Mouse (Mus musculus) urinary bladder, postnatal 10 days (tissue): Measurements from ENCODE around the gene Pou6f1.
A peak's percentile ranks its signal among the peaks of the same experiment; 100 is the strongest.
"Not testable (repeated sequence)": the region's sequence is repeated elsewhere in the genome, so short reads cannot be mapped to it uniquely, and the experiment has no call there.

Experiments
- DNase-seq: peaks from one replicate; pipeline ENCODE4 v3.0.0; 2022; ENCODE audit warnings: low spot score

The Pou6f1 gene

GRCm38 (mm10) chr15:100619200-100619599 is 19.4 kb upstream of the Pou6f1 start:
- no peak for DNase-seq

- DNase-seq, result no peak
Measured at GRCm38 (mm10) chr15:100616221-100616620, 16.4 kb upstream of the Pou6f1 start.

DNA sequence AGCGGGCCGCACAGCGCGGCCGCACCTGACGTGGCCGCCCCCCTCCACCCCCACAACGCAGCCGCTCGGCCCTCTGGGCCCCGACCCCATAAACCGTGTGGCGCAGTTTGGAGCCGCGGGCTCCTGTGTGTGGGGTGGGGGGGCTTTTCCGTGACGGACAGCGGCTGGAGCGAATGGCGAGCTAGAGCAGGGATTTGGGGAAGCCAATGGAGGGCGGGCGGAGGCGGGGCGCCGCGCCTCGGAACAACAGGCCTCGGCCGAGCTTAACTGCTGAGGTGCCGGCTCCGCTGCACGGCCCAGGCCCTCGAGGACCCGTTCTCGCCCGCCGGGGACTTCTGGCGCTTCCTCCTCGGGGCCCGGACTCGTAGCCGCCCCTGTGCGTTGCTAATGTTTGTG is 16.0 kb upstream of the Pou6f1 start:
- peak; percentile 72 for DNase-seq

DNA sequence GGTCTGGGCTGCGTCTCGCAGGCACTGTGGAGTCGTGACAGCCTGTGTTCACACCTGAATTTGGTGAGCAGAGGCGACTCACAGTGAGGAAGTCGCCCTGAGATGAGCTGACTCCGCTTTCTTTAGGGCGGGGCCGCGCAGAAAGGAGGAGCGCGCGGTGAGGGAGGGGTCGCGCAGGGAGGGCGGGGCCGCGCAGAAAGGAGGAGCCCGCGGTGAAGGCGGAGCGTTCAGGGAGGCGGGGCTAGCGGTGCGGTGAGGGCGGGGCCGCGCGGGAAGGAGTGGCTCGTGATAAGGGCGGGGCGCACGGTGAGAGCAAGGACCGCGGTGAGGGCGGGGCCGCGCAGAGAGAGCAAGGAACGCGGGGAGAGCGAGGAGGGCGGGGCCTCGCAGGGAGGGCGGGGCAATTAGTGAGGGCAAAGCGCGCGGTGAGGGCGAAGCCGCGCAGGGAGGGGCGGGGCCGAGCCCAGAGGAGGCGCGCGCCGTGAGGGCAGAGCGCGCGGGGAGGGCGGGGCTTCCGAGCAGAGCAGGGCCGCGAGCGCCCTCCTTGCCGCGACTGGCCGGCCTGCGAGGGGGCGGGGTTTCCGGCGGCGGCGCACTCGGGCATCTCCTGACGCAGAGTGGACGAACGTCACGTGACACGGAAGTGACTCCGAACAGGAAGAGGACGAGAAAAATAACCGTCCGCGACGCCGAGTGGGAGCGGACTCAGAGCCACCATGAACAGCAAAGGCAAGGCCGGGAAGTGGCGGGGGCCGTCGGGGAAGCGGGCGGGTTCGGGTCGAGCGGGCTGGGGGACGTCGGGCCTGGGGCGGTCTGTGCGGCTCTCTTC is 15.4 kb upstream of the Pou6f1 start, which contains the start of gene Dazap2:
Gene Dazap2 (plus strand): TSS at position 354 of the 829 bp plus-strand sequence.
- peak; percentile 96 for DNase-seq

- no peak for DNase-seq
Measured at GRCm38 (mm10) chr15:100614218-100614995, 14.6 kb upstream of the Pou6f1 start.

DNA sequence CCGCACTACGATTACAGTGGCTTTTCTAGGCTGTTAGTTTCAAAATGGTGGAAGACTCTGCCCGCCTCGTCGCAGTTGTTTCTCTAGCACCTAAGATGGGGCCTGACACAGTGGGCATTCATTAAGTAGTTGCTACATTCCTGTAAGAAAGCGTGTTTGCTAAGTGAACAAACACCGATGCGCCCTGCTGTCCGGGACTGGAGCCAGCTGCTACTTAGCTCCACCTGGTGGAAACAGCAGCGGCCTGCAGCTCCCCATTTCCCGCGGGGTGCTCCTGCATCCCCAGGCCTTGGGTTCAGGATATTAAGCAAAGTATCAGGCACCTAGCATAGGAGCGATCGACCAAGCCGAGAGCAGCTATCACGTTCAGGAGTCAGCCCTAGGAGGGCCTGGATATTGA is 13.8 kb upstream of the Pou6f1 start:
- DNase-seq, result no peak

DNA sequence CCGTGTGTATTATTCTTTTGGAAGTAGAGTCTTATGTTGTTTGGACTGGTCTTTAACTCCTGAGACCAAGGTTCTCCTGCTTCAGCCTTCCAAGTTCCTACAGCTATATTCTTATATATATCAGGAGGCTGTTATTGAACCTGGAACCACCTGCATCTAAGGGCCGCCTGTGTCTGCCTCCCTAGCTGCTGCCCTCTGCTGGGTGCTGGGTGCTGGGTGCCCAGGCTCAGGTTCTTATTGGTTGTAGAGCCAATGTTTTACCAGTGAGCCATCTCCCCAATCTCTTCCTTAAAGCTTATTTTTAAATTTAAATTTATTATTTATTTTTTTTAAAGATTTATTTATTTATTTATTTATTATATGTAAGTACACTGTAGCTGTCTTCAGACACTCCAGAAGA is 12.6 kb upstream of the Pou6f1 start:
- no peak for DNase-seq

DNA sequence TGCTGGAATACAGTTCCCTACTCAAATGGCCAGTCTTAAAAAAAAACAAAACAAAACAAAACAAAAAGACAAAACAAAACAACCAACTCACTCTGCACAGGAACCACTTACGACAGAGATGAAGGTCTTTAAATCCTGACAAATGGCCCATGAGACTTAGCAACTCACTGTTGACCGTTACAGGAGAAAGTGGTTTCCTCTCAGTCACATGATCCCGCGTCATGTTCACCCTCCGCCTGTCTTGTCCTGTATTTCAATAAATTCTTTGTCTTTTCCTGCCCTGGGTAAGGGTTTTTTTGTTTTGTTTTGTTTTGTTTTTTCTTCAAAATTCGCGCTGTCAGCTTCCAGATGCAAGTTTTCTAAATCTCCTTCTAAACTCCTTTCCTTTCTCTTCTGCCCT is 12.2 kb upstream of the Pou6f1 start:
- DNase-seq, result no peak

DNA sequence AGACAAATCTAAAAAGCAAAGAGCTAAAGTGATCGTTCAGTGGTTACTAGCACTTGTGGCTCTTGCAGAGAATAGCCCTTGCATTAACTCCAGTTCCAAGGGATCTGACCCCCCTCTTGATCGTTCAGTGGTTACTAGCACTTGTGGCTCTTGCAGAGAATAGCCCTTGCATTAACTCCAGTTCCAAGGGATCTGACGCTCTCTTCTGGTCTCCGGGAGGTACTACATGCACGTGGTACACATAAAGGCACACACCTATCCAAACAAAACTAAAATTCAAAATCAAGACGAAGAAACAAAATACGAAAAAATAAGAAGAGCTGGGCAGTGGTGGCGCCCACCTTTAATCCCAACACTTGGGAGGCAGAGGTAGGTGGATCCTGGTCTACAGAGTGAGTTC is 6.9 kb upstream of the Pou6f1 start:
- DNase-seq, result not testable (repeated sequence)

DNA sequence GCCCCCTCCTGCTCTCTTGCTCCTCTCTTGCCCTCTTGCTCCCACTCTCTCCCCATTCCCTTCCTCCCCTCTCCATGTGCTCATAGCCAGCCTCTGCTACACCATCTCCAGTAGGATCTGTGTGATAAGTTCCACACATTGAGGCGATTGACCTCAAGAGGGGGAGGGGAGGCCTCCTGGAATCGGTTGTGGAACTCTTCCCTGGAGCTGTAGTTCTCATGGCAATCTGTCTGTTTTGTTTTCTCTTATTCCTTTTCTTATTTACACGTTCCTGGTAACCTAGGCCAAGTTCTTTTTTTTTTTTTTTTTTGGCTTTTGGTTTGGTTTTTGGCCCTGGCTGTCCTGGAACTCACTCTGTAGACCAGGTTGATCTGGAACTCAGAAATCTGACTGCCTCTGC is 1.9 kb upstream of the Pou6f1 start:
- no peak for DNase-seq

GRCm38 (mm10) chr15:100600696-100601272 is 1.0 kb upstream of the Pou6f1 start:
- DNase-seq, result no peak

DNA sequence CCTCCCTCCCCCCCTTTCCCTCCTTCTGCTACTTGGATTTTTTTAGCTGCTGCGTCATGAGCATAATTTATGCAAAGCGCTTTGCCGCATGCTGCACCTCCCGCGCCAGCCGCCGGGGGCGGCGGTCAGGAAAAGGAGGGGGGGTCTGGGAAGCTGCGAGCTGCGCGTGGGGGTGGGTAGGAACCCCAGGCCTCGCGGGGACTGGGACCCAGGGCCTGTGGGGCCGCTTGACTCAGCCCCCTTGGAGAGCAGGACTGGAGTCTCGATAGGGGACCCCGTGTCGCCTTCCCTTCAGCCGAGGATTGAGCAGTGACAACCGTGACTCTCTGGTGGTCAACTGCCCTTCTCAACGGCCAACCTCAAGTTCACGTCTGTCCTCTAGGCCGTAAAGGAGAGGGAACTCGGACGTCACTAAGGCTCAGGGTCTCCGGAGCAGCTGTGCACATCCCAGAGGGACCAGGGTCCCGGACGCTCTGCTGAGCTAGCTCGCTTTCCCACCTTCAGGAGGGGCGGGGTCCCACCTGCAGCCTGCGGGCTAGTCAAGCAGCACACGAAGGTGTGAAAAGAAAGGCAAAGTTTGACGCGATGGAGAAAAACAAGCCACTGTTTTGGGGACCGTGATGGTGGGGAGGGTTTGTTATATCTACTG is 387 bp upstream of the Pou6f1 start:
- DNase-seq, result no peak

- no peak for DNase-seq
Measured at GRCm38 (mm10) chr15:100598883-100599275, 905 bp downstream of the Pou6f1 start.

- DNase-seq, result no peak
Measured at GRCm38 (mm10) chr15:100598287-100598882, 1.4 kb downstream of the Pou6f1 start.

DNA sequence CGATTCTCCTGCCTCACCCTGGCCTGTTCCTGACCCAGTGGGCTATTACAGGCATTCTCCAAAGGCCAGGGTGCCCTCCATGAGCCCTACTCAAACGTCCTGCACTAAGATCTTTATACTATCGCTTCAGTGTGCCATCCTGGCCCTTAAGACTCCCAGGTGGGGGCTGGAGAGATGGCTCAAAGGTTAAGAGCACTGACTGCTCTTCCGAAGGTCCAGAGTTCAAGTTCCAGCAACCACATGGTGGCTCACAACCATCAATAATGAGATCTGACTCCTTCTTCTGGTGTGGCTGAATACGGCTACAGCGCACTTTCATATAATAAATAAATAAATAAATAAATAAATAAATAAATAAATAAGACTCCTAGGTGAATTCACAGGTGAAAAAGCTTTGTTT is 7.0 kb downstream of the Pou6f1 start:
- no peak for DNase-seq

DNA sequence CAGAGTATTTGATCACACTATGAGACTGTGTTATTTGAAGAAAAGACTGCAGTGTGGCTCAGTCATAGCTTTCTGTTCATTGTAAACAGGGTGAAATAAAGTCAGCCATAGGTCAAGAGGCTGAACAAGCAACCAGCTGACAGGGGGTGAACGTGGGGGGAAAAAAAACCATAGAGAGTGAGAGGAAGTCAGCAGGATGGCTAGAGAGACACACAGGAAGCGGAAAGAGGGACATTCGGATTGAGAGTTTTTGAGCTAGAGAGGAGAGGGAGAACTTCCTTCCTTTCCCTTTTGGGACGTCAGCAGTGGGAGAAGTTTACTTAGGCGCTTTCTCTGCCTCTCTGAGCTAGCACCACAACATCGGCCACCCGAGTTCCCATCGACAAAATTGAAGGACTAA is 9.3 kb downstream of the Pou6f1 start:
- no peak for DNase-seq

DNA sequence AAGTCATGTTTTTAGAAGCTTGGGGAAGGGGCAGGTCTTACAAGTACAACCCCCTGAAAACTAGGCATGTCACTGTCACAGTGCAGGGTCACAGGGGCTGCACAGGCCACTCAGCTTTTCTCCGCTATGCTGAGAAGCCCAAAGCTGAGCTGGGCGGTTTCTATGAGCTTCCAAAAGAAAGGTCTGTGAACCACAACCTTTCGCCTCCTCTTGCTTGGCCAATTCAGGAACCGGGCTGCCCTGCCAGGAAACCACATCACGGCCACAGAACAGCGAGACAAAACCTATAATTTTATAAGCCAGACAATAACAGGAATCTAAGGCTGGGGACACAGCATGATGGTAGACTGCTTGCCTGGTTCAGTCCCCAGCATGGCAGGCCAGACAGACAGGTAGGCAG is 11.5 kb downstream of the Pou6f1 start:
- DNase-seq, result no peak

- no peak for DNase-seq
Measured at GRCm38 (mm10) chr15:100587166-100587565, 12.6 kb downstream of the Pou6f1 start.

DNA sequence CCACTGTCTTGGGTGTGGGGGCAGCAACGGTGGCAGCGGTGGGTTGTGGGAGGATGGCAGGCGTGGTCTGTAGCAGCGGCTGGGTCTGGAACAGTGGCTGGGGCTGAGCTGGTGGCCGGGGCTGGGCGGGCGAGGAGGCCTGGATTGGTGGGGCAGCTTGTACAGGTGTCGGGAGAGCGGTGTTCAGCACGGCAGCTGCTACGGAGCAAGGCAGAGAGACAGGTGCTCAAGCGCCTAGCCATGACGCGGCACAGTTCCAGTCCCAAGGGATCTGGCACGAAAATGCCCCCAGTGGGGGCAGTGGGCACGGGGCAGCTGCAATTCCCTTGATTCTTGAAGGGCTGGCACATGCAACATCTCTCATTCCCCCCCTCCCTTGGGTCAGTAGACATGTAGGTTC is 13.9 kb downstream of the Pou6f1 start:
- no peak for DNase-seq

DNA sequence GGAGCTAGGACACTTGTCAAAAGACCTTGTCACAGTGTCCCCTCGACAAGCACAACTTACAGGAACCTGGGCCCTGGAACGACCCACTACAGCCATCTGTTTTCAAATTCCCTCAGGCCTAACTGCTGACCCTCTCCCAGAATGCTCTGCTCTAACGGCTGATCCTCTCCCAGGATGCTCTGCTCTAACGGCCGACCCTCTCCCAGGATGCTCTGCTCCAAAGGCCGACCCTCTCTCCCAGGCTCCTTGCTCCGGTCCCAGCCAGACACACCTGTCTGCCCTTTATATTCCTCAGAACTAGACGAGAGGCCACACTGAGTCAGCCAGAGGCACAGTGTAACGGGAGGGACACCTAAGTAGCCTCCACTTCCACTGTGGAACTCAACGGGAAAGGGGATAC is 19.7 kb downstream of the Pou6f1 start:
- no peak for DNase-seq

GRCm38 (mm10) chr15:100577972-100578371 is 21.8 kb downstream of the Pou6f1 start:
- no peak for DNase-seq

GRCm38 (mm10) chr15:100576810-100577209 is 23.0 kb downstream of the Pou6f1 start:
- DNase-seq, result no peak
